Mouse (Mus musculus): ENCODE measurements at regions not wholly inside any gene's neighbourhood (a gene's known extent, or its start where the extent isn't known, plus 50 kb on each side); places are given as distances from the start of the nearest gene placed in this dataset.
A peak's percentile ranks its signal among the peaks of the same experiment; 100 is the strongest.

GRCm38 (mm10) chr9:41517787-41518186 is 356.3 kb upstream of the Ubash3b start:
- no peak for DNase-seq
- WGBS: 94% methylated on average over 2 of the region's 2 CpGs
- H3K27me3 ChIP-seq (replicated peaks; ENCODE audit: control insufficient read depth, insufficient read depth, low read length): no peaks in the 10 kb centered on the region
- no peak overlapping the region for H3K27ac ChIP-seq (ENCODE audit: insufficient read depth, low read depth, low read length)
- no peaks in the 10 kb centered on the region for H3K36me3 ChIP-seq (ENCODE audit: control insufficient read depth, insufficient read depth, low read length)
- H3K4me1 ChIP-seq (ENCODE audit: control insufficient read depth, insufficient read depth, low read length): no peaks in the 10 kb centered on the region
- no peak overlapping the region for H3K4me3 ChIP-seq (ENCODE audit: insufficient read depth, low read depth, low read length)
- TF ChIP-seq POLR2A (IDR thresholded peaks at IDR 0.05; ENCODE audit: low read depth, low read length) (no peak), CTCF (conservative IDR thresholded peaks at IDR 0.05; ENCODE audit: insufficient read depth, insufficient read length, low read depth, low read length) (no peak)

GRCm38 (mm10) chr9:41517053-41517696 is 355.7 kb upstream of the Ubash3b start:
- Histone ChIP-seq H3K27me3 (replicated peaks; ENCODE audit: control insufficient read depth, insufficient read depth, low read length) (no peaks in the 10 kb centered on the region), H3K4me1 (ENCODE audit: control insufficient read depth, insufficient read depth, low read length) (no peaks in the 10 kb centered on the region), H3K4me3 (ENCODE audit: insufficient read depth, low read depth, low read length) (no peak overlapping the region), H3K27ac (ENCODE audit: insufficient read depth, low read depth, low read length) (no peak overlapping the region), H3K36me3 (ENCODE audit: control insufficient read depth, insufficient read depth, low read length) (no peaks in the 10 kb centered on the region)
- WGBS: 72% methylated on average over 2 of the region's 2 CpGs
- DNase-seq: no peak
- TF ChIP-seq POLR2A (IDR thresholded peaks at IDR 0.05; ENCODE audit: low read depth, low read length): no peak
- no peak for TF ChIP-seq CTCF (conservative IDR thresholded peaks at IDR 0.05; ENCODE audit: insufficient read depth, insufficient read length, low read depth, low read length)

GRCm38 (mm10) chr9:41515192-41515591 is 353.7 kb upstream of the Ubash3b start:
- H3K4me1 ChIP-seq (ENCODE audit: control insufficient read depth, insufficient read depth, low read length): no peaks in the 10 kb centered on the region
- H3K4me3 ChIP-seq (ENCODE audit: insufficient read depth, low read depth, low read length): no peak overlapping the region
- TF ChIP-seq CTCF (conservative IDR thresholded peaks at IDR 0.05; ENCODE audit: insufficient read depth, insufficient read length, low read depth, low read length) (no peak), POLR2A (IDR thresholded peaks at IDR 0.05; ENCODE audit: low read depth, low read length) (no peak)
- no peaks in the 10 kb centered on the region for H3K27me3 ChIP-seq (replicated peaks; ENCODE audit: control insufficient read depth, insufficient read depth, low read length)
- H3K36me3 ChIP-seq (ENCODE audit: control insufficient read depth, insufficient read depth, low read length): no peaks in the 10 kb centered on the region
- DNase-seq: no peak
- no peak overlapping the region for H3K27ac ChIP-seq (ENCODE audit: insufficient read depth, low read depth, low read length)

GRCm38 (mm10) chr9:41513701-41514100 is 352.2 kb upstream of the Ubash3b start:
- H3K27ac ChIP-seq (ENCODE audit: insufficient read depth, low read depth, low read length): no peak overlapping the region
- TF ChIP-seq CTCF (conservative IDR thresholded peaks at IDR 0.05; ENCODE audit: insufficient read depth, insufficient read length, low read depth, low read length): no peak
- TF ChIP-seq POLR2A (IDR thresholded peaks at IDR 0.05; ENCODE audit: low read depth, low read length): no peak
- peak; percentile 12 for DNase-seq
- WGBS: 41% methylated on average over 1 of the region's 1 CpGs
- no peaks in the 10 kb centered on the region for H3K27me3 ChIP-seq (replicated peaks; ENCODE audit: control insufficient read depth, insufficient read depth, low read length)
- no peak overlapping the region for H3K4me3 ChIP-seq (ENCODE audit: insufficient read depth, low read depth, low read length)
- H3K36me3 ChIP-seq (ENCODE audit: control insufficient read depth, insufficient read depth, low read length): no peaks in the 10 kb centered on the region
- H3K4me1 ChIP-seq (ENCODE audit: control insufficient read depth, insufficient read depth, low read length): no peaks in the 10 kb centered on the region

- WGBS: 88% methylated on average over 2 of the region's 2 CpGs
- TF ChIP-seq CTCF (conservative IDR thresholded peaks at IDR 0.05; ENCODE audit: insufficient read depth, insufficient read length, low read depth, low read length) (no peak), POLR2A (IDR thresholded peaks at IDR 0.05; ENCODE audit: low read depth, low read length) (no peak)
- Histone ChIP-seq H3K4me3 (ENCODE audit: insufficient read depth, low read depth, low read length) (no peak overlapping the region), H3K4me1 (ENCODE audit: control insufficient read depth, insufficient read depth, low read length) (no peaks in the 10 kb centered on the region), H3K36me3 (ENCODE audit: control insufficient read depth, insufficient read depth, low read length) (no peaks in the 10 kb centered on the region), H3K27ac (ENCODE audit: insufficient read depth, low read depth, low read length) (no peak overlapping the region), H3K27me3 (replicated peaks; ENCODE audit: control insufficient read depth, insufficient read depth, low read length) (no peaks in the 10 kb centered on the region)
- DNase-seq: no peak
Observed at GRCm38 (mm10) chr9:41509597-41509996, 348.1 kb upstream of the Ubash3b start.

GRCm38 (mm10) chr9:41508746-41509145 is 347.2 kb upstream of the Ubash3b start:
- no peak for DNase-seq
- 98% methylated on average over 5 of the region's 5 CpGs for WGBS
- no peak overlapping the region for H3K27ac ChIP-seq (ENCODE audit: insufficient read depth, low read depth, low read length)
- H3K36me3 ChIP-seq (ENCODE audit: control insufficient read depth, insufficient read depth, low read length): no peaks in the 10 kb centered on the region
- no peaks in the 10 kb centered on the region for H3K4me1 ChIP-seq (ENCODE audit: control insufficient read depth, insufficient read depth, low read length)
- H3K4me3 ChIP-seq (ENCODE audit: insufficient read depth, low read depth, low read length): no peak overlapping the region
- TF ChIP-seq POLR2A (IDR thresholded peaks at IDR 0.05; ENCODE audit: low read depth, low read length): no peak
- TF ChIP-seq CTCF (conservative IDR thresholded peaks at IDR 0.05; ENCODE audit: insufficient read depth, insufficient read length, low read depth, low read length): no peak
- no peaks in the 10 kb centered on the region for H3K27me3 ChIP-seq (replicated peaks; ENCODE audit: control insufficient read depth, insufficient read depth, low read length)

GRCm38 (mm10) chr9:41498326-41498725 is 336.8 kb upstream of the Ubash3b start:
- WGBS: 78% methylated on average over 5 of the region's 5 CpGs

More at GRCm38 (mm10) chr9:41498326-41498725, 336.8 kb upstream of the Ubash3b start:
- Histone ChIP-seq H3K27me3 (replicated peaks; ENCODE audit: control insufficient read depth, insufficient read depth, low read length) (no peaks in the 10 kb centered on the region), H3K36me3 (ENCODE audit: control insufficient read depth, insufficient read depth, low read length) (no peaks in the 10 kb centered on the region), H3K4me1 (ENCODE audit: control insufficient read depth, insufficient read depth, low read length) (no peaks in the 10 kb centered on the region), H3K27ac (ENCODE audit: insufficient read depth, low read depth, low read length) (no peak overlapping the region), H3K4me3 (ENCODE audit: insufficient read depth, low read depth, low read length) (no peak overlapping the region)
- no peak for TF ChIP-seq CTCF (conservative IDR thresholded peaks at IDR 0.05; ENCODE audit: insufficient read depth, insufficient read length, low read depth, low read length)
- no peak for TF ChIP-seq POLR2A (IDR thresholded peaks at IDR 0.05; ENCODE audit: low read depth, low read length)
- DNase-seq: no peak
